Mouse (Mus musculus) heart, embryonic 13.5 days (tissue): ENCODE measurements around the gene Emcn. TPM values are rescaled to one million over a fixed set of nuclear protein-coding genes. Genes with fewer than 3 reads are reported as not detected.

Experiments used
- ATAC-seq: fragments of 200-750 bp; cut with Nextera tagmentation; 2 replicates; pipeline ENCODE4 v1.8.0; 2017; ENCODE audit warnings: moderate TSS enrichment; ENCODE audit not compliant: insufficient number of reproducible peaks, low FRiP score, low TSS enrichment; ENCODE audit errors: extremely low read depth
- H3K27ac ChIP-seq: fragments of 300-500 bp; sonication (generic); replicated peaks from 2 replicates; pipeline ENCODE4 v1.5.1; 2015; ENCODE audit warnings: moderate library complexity, mild to moderate bottlenecking, inconsistent platforms
- H3K27me3 ChIP-seq: fragments of 300-500 bp; sonication (generic); replicated peaks from 2 replicates; pipeline ENCODE4 v1.6.1; 2015; ENCODE audit warnings: mild to moderate bottlenecking, inconsistent platforms
- H3K36me3 ChIP-seq: fragments of 300-500 bp; sonication (generic); 2 replicates; pipeline ENCODE4 v1.6.1; 2015; ENCODE audit warnings: mild to moderate bottlenecking, inconsistent platforms
- H3K4me1 ChIP-seq: fragments of 300-500 bp; sonication (generic); 2 replicates; pipeline ENCODE4 v1.6.1; 2015; ENCODE audit warnings: inconsistent platforms
- H3K4me2 ChIP-seq: fragments of 300-500 bp; sonication (generic); 2 replicates; pipeline ENCODE4 v1.6.1; 2015; ENCODE audit warnings: inconsistent platforms, mild to moderate bottlenecking, moderate library complexity
- H3K4me3 ChIP-seq: fragments of 300-500 bp; sonication (generic); 2 replicates; pipeline ENCODE4 v1.5.1; 2015; ENCODE audit warnings: moderate library complexity, mild to moderate bottlenecking, inconsistent platforms
- H3K9ac ChIP-seq: fragments of 300-500 bp; sonication (generic); 2 replicates; pipeline ENCODE4 v1.6.1; 2015; ENCODE audit warnings: inconsistent platforms, mild to moderate bottlenecking, moderate library complexity
- H3K9me3 ChIP-seq: fragments of 300-500 bp; sonication (generic); 2 replicates; pipeline ENCODE4 v1.6.1; 2016; ENCODE audit warnings: inconsistent platforms
- WGBS: fragments of 180-500 bp; shearing (Covaris S2); methylation state at CpG from one replicate; pipeline ENCODE4 v1.1.7; 2015; ENCODE audit warnings: mixed read lengths; 5-methylcytosine and 5-hydroxymethylcytosine counted together
- polyA plus RNA-seq: library from polyadenylated mRNA; unstranded; fragments of >200 nt; fragmentation: Nextera tagmentation; extraction: Ambion mirVana; gene quantifications from 2 replicates; pipeline ENCODE4 v1.2.1, GENCODE M21; 2015

Emcn gene
- polyA plus RNA-seq, 1 experiment from 2014 or later = 70.4 TPM

DNA sequence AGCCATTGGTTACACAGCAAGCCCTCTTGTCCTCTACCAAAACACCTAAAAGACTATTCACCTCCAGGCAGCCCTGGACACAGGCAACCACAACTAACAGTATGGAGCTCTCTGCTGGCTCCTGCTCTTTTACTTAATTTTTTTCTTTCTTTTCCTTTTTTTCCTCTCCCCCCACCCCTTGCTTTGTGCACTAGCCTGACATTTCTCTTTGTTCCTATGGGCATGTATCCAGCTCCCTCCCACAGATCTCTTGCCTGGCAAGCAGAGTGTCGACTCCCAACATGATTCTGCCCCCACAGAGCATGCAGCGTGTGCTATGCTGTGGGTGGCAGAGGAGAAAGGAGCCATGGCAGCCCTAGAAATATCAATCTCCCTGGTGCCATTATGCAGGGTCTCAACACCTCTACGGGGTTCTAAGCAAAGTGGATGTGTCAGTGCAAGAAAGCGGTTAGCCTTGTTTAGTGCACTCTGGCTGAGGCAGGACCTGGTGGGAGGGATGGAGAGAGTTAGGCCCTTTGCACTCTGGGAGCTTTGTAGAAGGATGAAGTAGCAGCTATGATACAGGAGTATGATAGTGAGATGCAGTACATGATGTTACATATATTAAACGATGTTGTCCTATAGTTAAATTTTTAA, 74.7 kb downstream of the Emcn start:
- Histone ChIP-seq H3K4me3 (no peak overlapping the region), H3K4me2 (no peak overlapping the region), H3K27ac (no peak overlapping the region), H3K36me3 (no peaks in the 10 kb centered on the region), H3K27me3 (no peaks in the 10 kb centered on the region), H3K9me3 (no peaks in the 10 kb centered on the region), H3K4me1 (peaks cover 4% of the 10 kb centered on the region; the same call in 1 of the 2 replicates), H3K9ac (no peak overlapping the region)
- no peak for ATAC-seq
- 60% methylated on average over 5 of the region's 5 CpGs for WGBS

GRCm38 (mm10) chr3:137418636-137419035, 77.8 kb downstream of the Emcn start:
- WGBS = 56% methylated on average over 4 of the region's 4 CpGs

DNA sequence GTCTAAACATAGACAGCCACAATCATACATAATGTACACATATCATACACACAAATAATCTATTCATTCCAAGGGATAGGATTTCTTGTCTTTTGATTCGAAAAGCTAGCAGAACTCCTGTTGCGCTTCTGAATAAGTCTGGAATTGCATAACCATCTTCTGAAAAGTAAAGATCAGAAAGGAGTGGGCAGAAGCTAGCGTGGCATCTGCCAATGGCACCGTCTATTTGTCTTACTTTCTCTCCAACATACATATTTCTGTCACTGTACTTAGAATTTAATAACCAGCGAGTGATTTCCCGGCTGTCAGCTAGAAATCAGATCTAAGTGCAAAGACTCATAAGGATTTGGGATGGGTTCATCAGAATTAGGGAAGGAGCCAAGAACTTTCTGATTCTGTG, 88.6 kb downstream of the Emcn start:
- WGBS = 85% methylated on average over 6 of the region's 6 CpGs
- Histone ChIP-seq H3K27me3 (no peaks in the 10 kb centered on the region), H3K4me2 (no peak overlapping the region), H3K36me3 (0 out of 2 replicates have a peak, but pooled peaks cover 4% of the 10 kb centered on the region), H3K9ac (no peak overlapping the region), H3K4me3 (no peak overlapping the region), H3K4me1 (no peaks in the 10 kb centered on the region), H3K9me3 (no peaks in the 10 kb centered on the region), H3K27ac (no peak overlapping the region)
- no peak for ATAC-seq

More at GRCm38 (mm10) chr3:137418636-137419035, 77.8 kb downstream of the Emcn start:
- peaks cover 4% of the 10 kb centered on the region; the same call in 1 of the 2 replicates for H3K4me1 ChIP-seq
- no peak overlapping the region for H3K27ac ChIP-seq
- no peaks in the 10 kb centered on the region for H3K36me3 ChIP-seq
- H3K4me2 ChIP-seq = no peak overlapping the region
- H3K4me3 ChIP-seq = no peak overlapping the region
- no peaks in the 10 kb centered on the region for H3K9me3 ChIP-seq
- no peak overlapping the region for H3K9ac ChIP-seq
- H3K27me3 ChIP-seq = no peaks in the 10 kb centered on the region
- ATAC-seq = no peak

DNA sequence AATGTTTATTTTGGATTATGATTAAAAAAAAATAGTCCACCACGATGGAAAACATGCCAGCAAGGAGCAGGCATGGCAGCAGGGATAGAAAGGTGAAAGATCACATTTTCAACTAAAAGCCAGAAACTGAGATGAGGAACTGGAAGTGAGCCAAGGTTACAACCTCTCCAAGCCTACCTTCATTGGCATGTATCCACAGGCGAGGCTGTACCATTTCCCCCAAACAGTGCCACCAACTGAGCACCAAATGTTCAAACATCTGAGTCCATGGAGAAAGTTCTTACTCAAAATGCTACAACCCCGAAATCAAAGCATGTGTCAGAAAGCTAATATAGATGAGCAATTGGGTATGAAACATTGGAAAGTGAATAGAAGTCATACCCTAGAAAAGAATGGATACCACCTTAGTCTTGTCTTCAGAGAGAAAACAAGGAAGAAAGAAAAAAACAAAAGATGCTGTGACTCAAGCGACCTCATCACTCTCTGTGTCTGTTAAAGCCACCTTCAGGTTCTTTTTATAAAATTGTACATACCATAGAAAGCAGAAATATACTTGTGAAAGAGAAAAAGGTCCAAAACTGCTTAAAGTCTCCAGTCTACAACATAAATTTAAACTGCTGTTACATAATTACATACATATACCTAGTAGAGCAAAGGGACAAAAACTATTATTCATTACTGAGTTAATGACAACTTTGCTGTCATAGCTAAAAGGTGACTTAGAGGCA, 124.2 kb downstream of the Emcn start:
- no peaks in the 10 kb centered on the region for H3K9me3 ChIP-seq
- no peaks in the 10 kb centered on the region for H3K36me3 ChIP-seq
- no peaks in the 10 kb centered on the region for H3K27me3 ChIP-seq
- H3K4me2 ChIP-seq = no peak overlapping the region
- H3K9ac ChIP-seq = no peak overlapping the region
- no peak overlapping the region for H3K27ac ChIP-seq
- H3K4me3 ChIP-seq = no peak overlapping the region
- WGBS = 58% methylated on average over 4 of the region's 4 CpGs
- no peaks in the 10 kb centered on the region for H3K4me1 ChIP-seq
- ATAC-seq = no peak

GRCm38 (mm10) chr3:137465953-137466352, 125.1 kb downstream of the Emcn start:
- no peaks in the 10 kb centered on the region for H3K4me1 ChIP-seq
- no peak overlapping the region for H3K4me3 ChIP-seq
- no peak for ATAC-seq
- no peaks in the 10 kb centered on the region for H3K36me3 ChIP-seq
- WGBS = 42% methylated on average over 4 of the region's 4 CpGs
- no peak overlapping the region for H3K4me2 ChIP-seq
- H3K27ac ChIP-seq = no peak overlapping the region
- H3K9me3 ChIP-seq = no peaks in the 10 kb centered on the region
- H3K27me3 ChIP-seq = no peaks in the 10 kb centered on the region
- no peak overlapping the region for H3K9ac ChIP-seq

- Histone ChIP-seq H3K27me3 (no peaks in the 10 kb centered on the region), H3K9me3 (no peaks in the 10 kb centered on the region), H3K4me3 (no peak overlapping the region), H3K36me3 (no peaks in the 10 kb centered on the region), H3K9ac (no peak overlapping the region), H3K4me1 (no peaks in the 10 kb centered on the region), H3K27ac (no peak overlapping the region), H3K4me2 (no peak overlapping the region)
- 79% methylated on average over 4 of the region's 4 CpGs for WGBS
- no peak for ATAC-seq
Measured at GRCm38 (mm10) chr3:137466766-137467165, 125.9 kb downstream of the Emcn start.

DNA sequence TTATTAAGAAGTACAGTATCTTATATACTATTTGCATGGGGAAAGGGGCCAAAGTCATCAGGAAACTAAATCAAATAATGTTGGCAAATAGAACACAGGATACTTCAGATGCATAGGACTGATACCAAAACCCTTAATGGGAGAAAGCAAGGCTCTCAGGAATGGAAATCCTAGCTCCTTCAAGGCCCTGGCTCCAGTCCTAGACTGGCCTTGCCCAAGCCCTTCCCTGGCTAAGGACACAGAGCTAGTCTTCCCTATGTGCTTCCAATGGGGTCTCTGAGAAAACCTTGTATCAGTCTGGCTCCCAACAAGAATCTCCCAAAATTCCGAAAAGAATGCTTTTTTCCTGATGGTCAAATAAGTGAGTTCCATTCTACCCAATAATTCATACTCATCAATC, 126.5 kb downstream of the Emcn start:
- 73% methylated on average over 1 of the region's 1 CpGs for WGBS
- Histone ChIP-seq H3K4me1 (no peaks in the 10 kb centered on the region), H3K27ac (no peak overlapping the region), H3K4me2 (no peak overlapping the region), H3K27me3 (no peaks in the 10 kb centered on the region), H3K4me3 (no peak overlapping the region), H3K36me3 (no peaks in the 10 kb centered on the region), H3K9ac (no peak overlapping the region), H3K9me3 (no peaks in the 10 kb centered on the region)
- no peak for ATAC-seq

GRCm38 (mm10) chr3:137472145-137472544, 131.3 kb downstream of the Emcn start:
- Histone ChIP-seq H3K4me3 (no peak overlapping the region), H3K4me1 (no peaks in the 10 kb centered on the region), H3K27me3 (no peaks in the 10 kb centered on the region), H3K9me3 (no peaks in the 10 kb centered on the region), H3K4me2 (no peak overlapping the region), H3K27ac (no peak overlapping the region), H3K36me3 (no peaks in the 10 kb centered on the region), H3K9ac (no peak overlapping the region)
- ATAC-seq = no peak
- 74% methylated on average over 1 of the region's 1 CpGs for WGBS

DNA sequence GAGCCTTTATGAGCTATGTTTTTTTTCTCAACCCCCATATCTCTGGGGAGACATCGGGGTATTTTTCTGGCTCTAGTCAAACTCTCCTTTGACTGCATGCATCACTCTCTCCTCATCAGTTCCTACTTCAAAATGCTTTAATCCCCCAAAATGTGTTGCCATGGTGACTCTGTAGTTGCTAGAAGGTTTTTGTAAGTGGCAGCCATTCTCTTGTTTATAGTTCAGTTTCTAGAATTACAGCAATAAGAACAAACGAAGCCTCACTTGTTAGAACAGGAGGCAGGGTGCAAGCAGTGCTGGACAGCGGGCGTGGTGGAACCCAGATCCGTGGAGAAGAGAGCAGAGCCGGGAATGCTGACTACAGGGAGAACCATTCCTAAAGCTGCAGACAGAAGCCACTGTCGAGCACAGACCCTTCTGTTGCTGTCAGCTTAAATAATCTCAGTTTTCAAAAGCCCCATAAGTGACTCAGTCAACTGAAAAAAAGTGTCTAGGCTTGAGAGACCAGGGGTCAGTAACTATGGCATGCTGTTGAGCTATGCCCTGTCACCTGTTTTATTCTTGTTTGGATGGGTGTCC, 139.0 kb downstream of the Emcn start:
- H3K9me3 ChIP-seq = peaks cover 6% of the 10 kb centered on the region; the same call in 1 of the 2 replicates
- peaks cover 7% of the 10 kb centered on the region; the same call in 1 of the 2 replicates for H3K4me1 ChIP-seq
- no peaks in the 10 kb centered on the region for H3K36me3 ChIP-seq
- ATAC-seq = no peak
- H3K27me3 ChIP-seq = no peaks in the 10 kb centered on the region
- WGBS = 67% methylated on average over 7 of the region's 7 CpGs
- no peak overlapping the region for H3K4me3 ChIP-seq
- H3K27ac ChIP-seq = no peak overlapping the region
- H3K9ac ChIP-seq = no peak overlapping the region
- H3K4me2 ChIP-seq = no peak overlapping the region

- H3K9ac ChIP-seq = no peak overlapping the region
- H3K27ac ChIP-seq = no peak overlapping the region
- no peak for ATAC-seq
- H3K4me2 ChIP-seq = no peak overlapping the region
- peaks cover 7% of the 10 kb centered on the region; the same call in 1 of the 2 replicates for H3K4me1 ChIP-seq
- H3K36me3 ChIP-seq = no peaks in the 10 kb centered on the region
- peaks cover 6% of the 10 kb centered on the region; the same call in 1 of the 2 replicates for H3K9me3 ChIP-seq
- H3K27me3 ChIP-seq = no peaks in the 10 kb centered on the region
- no peak overlapping the region for H3K4me3 ChIP-seq
Measured at GRCm38 (mm10) chr3:137481157-137481556, 140.3 kb downstream of the Emcn start.
